Mouse (Mus musculus): ENCODE results near the gene Tmem221. TPM values are rescaled to one million over a fixed set of nuclear protein-coding genes. Genes with fewer than 3 reads are reported as not detected.
"Not testable (repeated sequence)": the region's sequence is repeated elsewhere in the genome, so short reads cannot be mapped to it uniquely, and the experiment has no call there.

Tmem221 gene
- polyA plus RNA-seq, 1 experiment from 2014 or later: not detected

DNA sequence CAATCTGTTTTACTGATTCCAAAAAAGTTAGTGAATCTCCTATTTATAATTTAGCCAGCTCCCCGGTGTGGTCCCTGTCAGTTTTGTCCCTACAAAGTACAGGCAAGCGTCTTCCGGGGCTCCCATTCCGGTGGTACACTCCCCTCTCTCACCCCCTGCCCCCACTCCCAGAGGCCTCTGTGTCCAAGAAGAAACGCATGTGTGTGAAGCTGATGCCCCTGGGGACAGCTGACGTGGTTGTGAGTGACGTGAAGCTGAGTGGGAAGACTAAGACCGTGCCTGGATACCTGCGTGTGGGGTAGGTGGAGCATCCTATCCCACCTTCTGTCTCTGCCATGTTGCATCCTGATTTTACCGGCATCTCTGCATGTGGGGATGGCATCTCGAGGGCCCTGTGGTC, 13.6 kb downstream of the Tmem221 start:
- Histone ChIP-seq H3K4me2 (ENCODE audit: low read depth, low read length) (no peak overlapping the region), H3K9ac (replicated peaks; ENCODE audit: low read depth, low read length) (no peak overlapping the region), H3K4me3 (ENCODE audit: low read depth, low read length) (no peak overlapping the region), H3K36me3 (ENCODE audit: control insufficient read depth, insufficient read depth, low read length) (peaks cover 14% of the 10 kb centered on the region; the same call in 1 of the 2 replicates), H3K9me3 (ENCODE audit: control insufficient read depth, low read length) (no peaks in the 10 kb centered on the region), H3K27me3 (ENCODE audit: control insufficient read depth, insufficient read depth, low read length) (no peaks in the 10 kb centered on the region), H3K27ac (ENCODE audit: low read depth, low read length) (no peak overlapping the region), H3K4me1 (ENCODE audit: control insufficient read depth, insufficient read depth, low read length) (peaks cover 4% of the 10 kb centered on the region; the same call in 1 of the 2 replicates)
- WGBS: 93% methylated on average over 11 of the region's 11 CpGs
- ATAC-seq (ENCODE audit: low read depth): no peak

DNA sequence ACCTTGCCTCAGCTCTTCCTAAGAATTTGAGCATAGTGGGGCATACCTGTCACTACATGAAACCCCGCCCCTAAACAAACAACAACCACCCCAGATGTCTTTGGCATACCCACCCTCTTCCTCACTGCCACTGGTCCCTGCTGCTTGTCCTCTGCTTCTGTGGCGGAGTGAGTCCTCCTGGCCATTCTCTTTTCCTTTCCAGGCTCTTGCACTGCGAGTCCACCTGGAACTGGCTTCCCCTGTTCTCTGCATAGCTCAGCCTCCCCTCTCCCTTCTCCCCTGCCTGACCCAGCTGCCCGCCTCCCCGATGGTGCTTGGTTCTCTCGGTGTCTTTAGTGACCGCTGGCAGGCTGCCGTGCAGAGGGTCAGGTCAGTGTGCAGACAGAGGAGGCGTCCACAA, 14.9 kb downstream of the Tmem221 start:
- H3K27me3 ChIP-seq (ENCODE audit: control insufficient read depth, insufficient read depth, low read length): no peaks in the 10 kb centered on the region
- H3K4me3 ChIP-seq (ENCODE audit: low read depth, low read length): peak overlapping the region; percentile 57
- peaks cover 13% of the 10 kb centered on the region; the same call in 1 of the 2 replicates for H3K36me3 ChIP-seq (ENCODE audit: control insufficient read depth, insufficient read depth, low read length)
- 85% methylated on average over 9 of the region's 9 CpGs for WGBS
- H3K9me3 ChIP-seq (ENCODE audit: control insufficient read depth, low read length): no peaks in the 10 kb centered on the region
- H3K4me1 ChIP-seq (ENCODE audit: control insufficient read depth, insufficient read depth, low read length): peaks cover 4% of the 10 kb centered on the region; the same call in 1 of the 2 replicates
- H3K9ac ChIP-seq (replicated peaks; ENCODE audit: low read depth, low read length): no peak overlapping the region
- no peak overlapping the region for H3K27ac ChIP-seq (ENCODE audit: low read depth, low read length)
- ATAC-seq (ENCODE audit: low read depth): no peak
- peak overlapping the region; percentile 91 for H3K4me2 ChIP-seq (ENCODE audit: low read depth, low read length)

DNA sequence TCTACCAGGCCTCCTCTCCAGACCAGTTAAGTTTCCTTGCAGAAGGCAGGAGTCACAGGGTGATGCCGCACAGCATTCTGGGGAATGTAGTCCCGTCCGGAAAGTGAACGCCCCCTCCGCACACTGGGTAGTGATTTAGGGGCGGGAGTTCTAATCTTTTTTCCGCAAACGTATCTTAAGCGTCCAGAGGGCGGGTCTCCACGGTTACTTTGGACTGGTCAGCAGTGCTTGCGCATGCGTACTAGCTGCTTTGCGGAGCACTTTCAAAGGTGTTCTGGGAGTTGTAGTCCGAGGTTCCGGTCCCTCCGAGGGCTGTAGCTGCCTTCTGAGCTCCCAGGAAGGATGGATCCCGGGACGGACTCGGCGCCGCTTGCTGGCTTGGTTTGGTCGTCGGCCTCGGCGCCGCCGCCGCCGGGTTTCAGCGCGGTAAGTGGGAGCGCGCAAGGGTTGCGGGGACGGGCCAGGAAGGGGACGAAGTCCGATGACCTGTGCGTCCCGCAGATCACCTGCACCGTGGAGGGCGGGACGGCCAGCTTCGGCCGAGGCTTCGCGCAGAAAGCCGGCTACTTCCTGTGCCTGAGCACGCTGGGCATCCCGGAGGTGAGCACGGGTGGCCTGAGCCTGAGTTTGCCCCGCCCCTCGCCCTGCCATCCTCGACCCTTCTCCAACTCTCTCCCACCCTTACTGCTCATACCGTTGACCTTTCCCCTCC, 15.9 kb downstream of the Tmem221 start, which contains the start of gene Mvb12a:
Gene Mvb12a (plus strand): TSS at position 291 of the 712 bp plus-strand sequence.
- peak within 1 kb of the TSS; percentile 57 for H3K4me3 ChIP-seq (ENCODE audit: low read depth, low read length)
- peaks cover 9% of the 10 kb centered on the region; the same call in 1 of the 2 replicates for H3K36me3 ChIP-seq (ENCODE audit: control insufficient read depth, insufficient read depth, low read length)
- H3K4me2 ChIP-seq (ENCODE audit: low read depth, low read length): peak within 1 kb of the TSS; percentile 91
- no peaks in the 10 kb centered on the region for H3K27me3 ChIP-seq (ENCODE audit: control insufficient read depth, insufficient read depth, low read length)
- H3K27ac ChIP-seq (ENCODE audit: low read depth, low read length): peak within 1 kb of the TSS; percentile 44; the same call in 1 of the 2 replicates
- WGBS: under 1% methylated on average over 55 of the region's 55 CpGs
- peak within 1 kb of the TSS; percentile 71 for H3K9ac ChIP-seq (replicated peaks; ENCODE audit: low read depth, low read length)
- ATAC-seq (ENCODE audit: low read depth): peak; percentile 96
- no peaks in the 10 kb centered on the region for H3K9me3 ChIP-seq (ENCODE audit: control insufficient read depth, low read length)
- peaks cover 4% of the 10 kb centered on the region; the same call in 1 of the 2 replicates for H3K4me1 ChIP-seq (ENCODE audit: control insufficient read depth, insufficient read depth, low read length)

DNA sequence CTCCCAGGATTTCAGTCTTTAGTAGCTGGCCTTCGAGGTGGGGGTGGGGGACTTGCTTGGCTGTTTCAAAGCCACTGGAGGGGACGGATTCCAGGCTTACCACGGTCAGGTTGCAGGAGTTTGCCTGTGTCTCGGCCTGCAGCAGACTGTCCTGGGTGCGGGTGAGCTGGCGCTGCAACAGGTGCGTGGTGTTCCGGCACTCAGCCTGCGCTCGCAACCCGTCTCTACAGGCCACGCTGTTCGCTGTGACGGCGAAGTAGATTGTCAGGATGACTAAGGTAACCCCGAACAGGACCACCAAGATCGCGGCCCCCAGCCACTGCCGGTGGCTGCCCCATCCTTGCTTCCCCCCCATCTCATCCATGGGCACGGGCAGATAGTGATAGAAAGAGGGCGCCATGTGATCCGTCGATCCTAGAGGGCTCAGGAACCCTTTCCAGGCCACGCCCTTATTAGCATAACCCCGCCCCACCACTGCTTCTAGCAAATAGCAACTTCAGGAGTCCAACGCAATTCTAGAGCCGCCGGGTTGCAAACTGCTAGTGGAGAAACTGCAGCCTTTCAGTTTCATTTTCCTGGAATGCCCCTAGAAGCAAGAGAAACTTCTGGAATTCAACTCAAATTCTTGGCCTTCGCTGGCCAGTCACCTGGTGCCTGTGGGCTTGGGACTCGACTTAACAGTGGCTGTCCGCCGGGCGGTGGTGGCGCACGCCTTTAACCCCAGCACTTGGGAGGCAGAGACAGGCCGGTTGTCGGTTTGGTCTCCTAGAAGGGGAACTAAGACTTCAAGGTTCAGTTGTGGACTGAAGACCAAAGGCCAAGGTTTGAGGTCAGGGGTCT, 21.4 kb downstream of the Tmem221 start, which contains the start of gene Bst2:
Gene Bst2 (minus strand): TSS at position 429 of the 840 bp plus-strand sequence.
- H3K9me3 ChIP-seq (ENCODE audit: control insufficient read depth, low read length): no peaks in the 10 kb centered on the region
- peak within 1 kb of the TSS; percentile 19; the same call in 1 of the 2 replicates for H3K4me3 ChIP-seq (ENCODE audit: low read depth, low read length)
- ATAC-seq (ENCODE audit: low read depth): peak; percentile 25; the same call in 1 of the 2 replicates
- H3K27me3 ChIP-seq (ENCODE audit: control insufficient read depth, insufficient read depth, low read length): peaks cover 5% of the 10 kb centered on the region
- H3K27ac ChIP-seq (ENCODE audit: low read depth, low read length): no peak within 1 kb of the TSS
- H3K36me3 ChIP-seq (ENCODE audit: control insufficient read depth, insufficient read depth, low read length): no peaks in the 10 kb centered on the region
- WGBS: 3% methylated on average over 37 of the region's 37 CpGs
- no peaks in the 10 kb centered on the region for H3K4me1 ChIP-seq (ENCODE audit: control insufficient read depth, insufficient read depth, low read length)
- H3K9ac ChIP-seq (replicated peaks; ENCODE audit: low read depth, low read length): no peak within 1 kb of the TSS
- H3K4me2 ChIP-seq (ENCODE audit: low read depth, low read length): peak within 1 kb of the TSS; percentile 43

DNA sequence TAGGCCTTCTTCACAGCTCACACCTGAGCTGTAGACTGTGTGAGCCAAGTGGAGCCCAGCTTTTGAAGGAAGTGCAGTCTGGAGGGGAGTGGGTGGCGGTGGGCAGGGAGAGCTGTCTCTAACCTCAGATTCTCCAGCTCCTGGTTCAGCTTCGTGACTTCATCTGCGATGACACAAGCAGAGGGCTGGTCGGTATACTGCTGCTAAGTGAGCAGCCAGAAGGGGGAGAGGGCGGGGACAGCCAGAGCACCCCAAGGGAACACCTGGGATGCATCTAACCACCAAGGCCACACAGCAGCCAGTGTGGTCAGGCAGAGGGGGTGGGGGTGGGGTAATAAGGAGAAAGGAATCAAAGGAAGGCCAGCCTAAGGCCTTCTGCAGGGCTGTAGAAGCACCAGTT, 23.0 kb downstream of the Tmem221 start:
- H3K36me3 ChIP-seq (ENCODE audit: control insufficient read depth, insufficient read depth, low read length): no peaks in the 10 kb centered on the region
- H3K4me1 ChIP-seq (ENCODE audit: control insufficient read depth, insufficient read depth, low read length): no peaks in the 10 kb centered on the region
- WGBS: 67% methylated on average over 5 of the region's 5 CpGs
- H3K27ac ChIP-seq (ENCODE audit: low read depth, low read length): no peak overlapping the region
- ATAC-seq (ENCODE audit: low read depth): no peak
- H3K27me3 ChIP-seq (ENCODE audit: control insufficient read depth, insufficient read depth, low read length): peaks cover 5% of the 10 kb centered on the region
- H3K4me3 ChIP-seq (ENCODE audit: low read depth, low read length): no peak overlapping the region
- H3K9ac ChIP-seq (replicated peaks; ENCODE audit: low read depth, low read length): no peak overlapping the region
- no peak overlapping the region for H3K4me2 ChIP-seq (ENCODE audit: low read depth, low read length)
- no peaks in the 10 kb centered on the region for H3K9me3 ChIP-seq (ENCODE audit: control insufficient read depth, low read length)

DNA sequence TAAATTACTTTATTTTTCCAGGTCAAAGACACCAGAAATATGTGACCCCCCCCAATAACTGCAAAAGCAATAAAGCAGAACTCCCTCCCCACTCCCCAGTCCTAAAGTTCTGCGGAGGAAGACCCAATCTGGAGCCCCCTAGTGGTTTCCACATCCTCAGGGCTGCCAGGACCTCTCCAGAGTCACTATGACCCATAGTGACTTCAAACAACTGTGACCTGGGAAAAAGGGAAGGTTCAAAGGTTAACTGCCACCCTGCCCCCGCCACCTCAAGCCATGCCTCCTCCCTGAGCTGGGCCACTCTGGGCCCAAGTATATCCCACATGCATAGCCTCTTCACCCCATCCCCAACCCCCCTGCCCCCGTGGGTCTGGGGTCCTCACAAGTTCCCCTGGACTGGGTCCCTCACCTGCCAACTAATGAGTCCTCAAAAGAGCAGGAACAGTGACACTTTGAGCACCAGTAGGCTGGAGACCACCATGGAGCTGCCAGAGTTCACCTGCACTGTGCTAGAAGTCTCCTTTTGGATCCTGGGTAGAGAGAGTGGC, 24.3 kb downstream of the Tmem221 start:
- Histone ChIP-seq H3K9me3 (ENCODE audit: control insufficient read depth, low read length) (no peaks in the 10 kb centered on the region), H3K4me3 (ENCODE audit: low read depth, low read length) (no peak overlapping the region), H3K4me1 (ENCODE audit: control insufficient read depth, insufficient read depth, low read length) (no peaks in the 10 kb centered on the region), H3K4me2 (ENCODE audit: low read depth, low read length) (no peak overlapping the region), H3K27ac (ENCODE audit: low read depth, low read length) (no peak overlapping the region), H3K27me3 (ENCODE audit: control insufficient read depth, insufficient read depth, low read length) (peaks cover 5% of the 10 kb centered on the region), H3K9ac (replicated peaks; ENCODE audit: low read depth, low read length) (no peak overlapping the region), H3K36me3 (ENCODE audit: control insufficient read depth, insufficient read depth, low read length) (no peaks in the 10 kb centered on the region)
- ATAC-seq (ENCODE audit: low read depth): no peak
- WGBS: 38% methylated on average over 3 of the region's 3 CpGs

DNA sequence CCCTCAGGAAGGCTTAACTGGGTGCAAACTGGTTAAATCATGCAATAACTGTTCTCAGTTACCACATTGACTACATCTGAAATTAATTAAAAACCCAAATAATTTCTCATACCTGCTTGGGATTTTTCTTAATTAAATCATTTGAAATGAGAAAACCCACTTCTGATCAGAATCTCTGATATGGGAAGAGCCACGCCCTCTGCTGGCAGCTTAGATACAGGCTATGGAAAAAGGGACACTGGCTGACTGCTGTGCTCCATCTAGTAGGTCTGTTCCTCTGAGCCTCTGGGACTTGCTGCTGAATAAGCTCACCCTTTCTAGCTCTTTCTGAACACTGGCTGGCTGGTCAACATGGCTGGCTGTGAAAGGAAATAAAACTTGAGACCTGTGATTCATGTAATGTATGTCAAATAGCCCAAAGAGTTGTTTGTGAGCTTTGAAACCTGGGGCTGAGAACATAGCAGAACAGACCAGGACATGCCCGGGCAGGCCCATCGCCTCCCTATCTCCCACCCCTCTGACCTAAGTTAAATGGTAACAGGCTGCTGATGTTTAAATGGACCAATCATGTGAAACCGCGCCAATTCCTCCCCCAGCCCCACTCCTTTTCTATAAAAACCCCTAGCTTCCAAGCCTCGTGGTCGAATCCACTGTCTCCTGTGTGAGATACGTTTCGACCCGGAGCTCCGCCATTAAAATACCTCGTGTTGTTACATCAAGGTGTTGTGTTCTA, 27.8 kb downstream of the Tmem221 start:
- not testable (repeated sequence) for H3K4me2 ChIP-seq (ENCODE audit: low read depth, low read length); ATAC-seq (ENCODE audit: low read depth); H3K36me3 ChIP-seq (ENCODE audit: control insufficient read depth, insufficient read depth, low read length); H3K9me3 ChIP-seq (ENCODE audit: control insufficient read depth, low read length); H3K27ac ChIP-seq (ENCODE audit: low read depth, low read length); H3K4me1 ChIP-seq (ENCODE audit: control insufficient read depth, insufficient read depth, low read length); H3K27me3 ChIP-seq (ENCODE audit: control insufficient read depth, insufficient read depth, low read length); H3K9ac ChIP-seq (replicated peaks; ENCODE audit: low read depth, low read length); H3K4me3 ChIP-seq (ENCODE audit: low read depth, low read length)
- WGBS: 75% methylated on average over 5 of the region's 12 CpGs

DNA sequence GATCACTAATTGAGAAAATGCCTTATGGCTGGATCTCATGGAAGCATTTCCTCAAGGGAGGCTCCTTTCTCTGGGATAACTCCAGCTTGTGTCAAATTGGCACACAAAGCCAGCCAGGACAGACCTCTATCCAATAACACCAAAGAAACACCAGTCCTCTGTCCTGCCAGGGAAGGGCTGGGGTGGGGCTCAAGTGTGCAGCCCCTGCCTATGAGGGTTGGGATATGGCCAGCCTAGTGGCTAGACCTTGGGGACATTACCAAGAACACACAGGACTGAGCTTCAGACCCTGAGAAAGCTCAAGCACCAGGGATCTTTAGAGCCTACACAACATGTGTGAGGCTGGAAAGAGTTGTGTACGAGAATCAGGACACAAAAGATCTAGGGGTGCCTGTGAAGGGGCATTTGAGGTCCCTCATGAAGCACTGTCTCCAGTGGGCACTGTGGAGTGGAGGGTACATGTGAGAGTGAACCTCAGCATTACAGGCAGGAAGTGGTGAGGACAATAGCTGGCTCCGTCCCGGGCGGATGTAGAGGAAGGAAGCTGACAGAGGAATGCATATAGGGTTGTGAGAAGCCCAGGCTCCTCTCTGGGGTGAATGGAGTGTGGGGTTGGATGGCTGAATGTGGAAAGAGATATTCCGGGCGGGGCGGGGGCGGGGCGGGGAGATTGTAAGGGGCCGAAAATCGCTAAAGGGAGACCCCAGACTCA, 30.2 kb downstream of the Tmem221 start:
- Histone ChIP-seq H3K4me2 (ENCODE audit: low read depth, low read length) (no peak overlapping the region), H3K36me3 (ENCODE audit: control insufficient read depth, insufficient read depth, low read length) (no peaks in the 10 kb centered on the region), H3K9me3 (ENCODE audit: control insufficient read depth, low read length) (no peaks in the 10 kb centered on the region), H3K9ac (replicated peaks; ENCODE audit: low read depth, low read length) (no peak overlapping the region), H3K27ac (ENCODE audit: low read depth, low read length) (no peak overlapping the region), H3K4me3 (ENCODE audit: low read depth, low read length) (no peak overlapping the region), H3K27me3 (ENCODE audit: control insufficient read depth, insufficient read depth, low read length) (peaks cover 9% of the 10 kb centered on the region), H3K4me1 (ENCODE audit: control insufficient read depth, insufficient read depth, low read length) (0 out of 2 replicates have a peak, but pooled peaks cover 4% of the 10 kb centered on the region)
- 84% methylated on average over 11 of the region's 11 CpGs for WGBS
- ATAC-seq (ENCODE audit: low read depth): no peak

All from neural tube, embryonic 14.5 days (tissue).